Mouse (Mus musculus) heart, embryonic 12.5 days (tissue): ENCODE results near the gene 4930556J24Rik. TPM values are rescaled to one million over a fixed set of nuclear protein-coding genes. Genes with fewer than 3 reads are reported as not detected.
A peak's percentile ranks its signal among the peaks of the same experiment; 100 is the strongest.
"Not testable (repeated sequence)": the region's sequence is repeated elsewhere in the genome, so short reads cannot be mapped to it uniquely, and the experiment has no call there.

Experiments
- ATAC-seq: fragments of 200-750 bp; cut with Nextera tagmentation; 2 replicates; pipeline ENCODE4 v1.8.0; 2017; ENCODE audit warnings: moderate TSS enrichment, moderate library complexity; ENCODE audit not compliant: insufficient number of reproducible peaks, low FRiP score
- H3K27ac ChIP-seq: fragments of 300-500 bp; sonication (generic); 2 replicates; pipeline ENCODE4 v1.5.1; 2016; ENCODE audit warnings: mild to moderate bottlenecking, moderate library complexity; ENCODE audit not compliant: poor library complexity, severe bottlenecking
- H3K27me3 ChIP-seq: fragments of 300-500 bp; sonication (generic); replicated peaks from 2 replicates; pipeline ENCODE4 v1.6.1; 2016; ENCODE audit warnings: mild to moderate bottlenecking, moderate library complexity
- H3K36me3 ChIP-seq: fragments of 300-500 bp; sonication (generic); 2 replicates; pipeline ENCODE4 v1.6.1; 2016; ENCODE audit warnings: mild to moderate bottlenecking, moderate library complexity
- H3K4me1 ChIP-seq: fragments of 300-500 bp; sonication (generic); replicated peaks from 2 replicates; pipeline ENCODE4 v1.6.1; 2016; ENCODE audit warnings: mild to moderate bottlenecking
- H3K4me2 ChIP-seq: fragments of 300-500 bp; sonication (generic); 2 replicates; pipeline ENCODE4 v1.6.1; 2016; ENCODE audit warnings: mild to moderate bottlenecking, moderate library complexity
- H3K4me3 ChIP-seq: fragments of 300-500 bp; sonication (generic); 2 replicates; pipeline ENCODE4 v1.5.1; 2016; ENCODE audit warnings: mild to moderate bottlenecking
- H3K9ac ChIP-seq: fragments of 300-500 bp; sonication (generic); 2 replicates; pipeline ENCODE4 v1.6.1; 2016; ENCODE audit warnings: mild to moderate bottlenecking, moderate library complexity
- H3K9me3 ChIP-seq: fragments of 300-500 bp; sonication (generic); replicated peaks from 2 replicates; pipeline ENCODE4 v1.6.1; 2016; ENCODE audit warnings: mild to moderate bottlenecking, moderate library complexity
- WGBS: fragments of 180-500 bp; shearing (Covaris S2); methylation state at CpG from one replicate; pipeline ENCODE4 v1.1.7; 2016; 5-methylcytosine and 5-hydroxymethylcytosine counted together
- polyA plus RNA-seq: library from polyadenylated mRNA; unstranded; fragments of >200 nt; fragmentation: Nextera tagmentation; extraction: Ambion mirVana; gene quantifications from 2 replicates; pipeline ENCODE4 v1.2.1, GENCODE M21; 2016

Gene 4930556J24Rik
- polyA plus RNA-seq, 1 experiment from 2014 or later, result not detected

DNA sequence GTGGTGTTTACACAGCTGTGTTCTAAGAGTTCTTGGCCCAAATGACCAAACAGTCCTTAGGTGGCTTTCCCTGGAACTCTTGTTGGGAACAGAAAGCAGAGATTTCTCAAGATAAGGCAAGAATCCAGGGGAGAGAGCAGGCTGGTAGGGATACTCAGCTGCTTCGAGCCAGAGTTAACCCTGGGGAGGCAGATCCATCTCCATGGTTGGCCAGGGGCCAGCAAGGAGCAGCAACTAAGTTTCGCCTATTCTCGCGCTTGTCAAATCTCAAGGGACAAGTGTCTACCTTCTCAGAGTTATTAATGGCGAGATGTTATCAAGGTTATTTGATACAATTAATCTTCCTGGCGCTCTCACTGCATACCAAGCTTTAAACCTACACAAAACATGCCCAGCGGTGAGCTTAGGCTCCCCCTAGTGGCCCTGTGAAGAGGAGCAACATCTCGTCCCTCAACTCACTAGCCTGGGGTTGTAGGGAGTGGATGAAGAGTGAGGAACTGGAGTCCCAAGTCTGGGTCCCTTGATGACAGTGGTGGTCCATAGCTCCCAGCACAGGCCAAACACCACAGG lies 55.2 kb downstream of the 4930556J24Rik start:
- Histone ChIP-seq H3K9me3 (no peaks in the 10 kb centered on the region), H3K4me1 (peaks cover 4% of the 10 kb centered on the region; the same call in 1 of the 2 replicates), H3K27me3 (no peaks in the 10 kb centered on the region), H3K9ac (no peak overlapping the region), H3K4me3 (no peak overlapping the region), H3K27ac (no peak overlapping the region), H3K4me2 (no peak overlapping the region), H3K36me3 (peaks cover 60% of the 10 kb centered on the region)
- ATAC-seq, result peak; percentile 35; the same call in 1 of the 2 replicates
- WGBS, result 33% methylated on average over 8 of the region's 8 CpGs

DNA sequence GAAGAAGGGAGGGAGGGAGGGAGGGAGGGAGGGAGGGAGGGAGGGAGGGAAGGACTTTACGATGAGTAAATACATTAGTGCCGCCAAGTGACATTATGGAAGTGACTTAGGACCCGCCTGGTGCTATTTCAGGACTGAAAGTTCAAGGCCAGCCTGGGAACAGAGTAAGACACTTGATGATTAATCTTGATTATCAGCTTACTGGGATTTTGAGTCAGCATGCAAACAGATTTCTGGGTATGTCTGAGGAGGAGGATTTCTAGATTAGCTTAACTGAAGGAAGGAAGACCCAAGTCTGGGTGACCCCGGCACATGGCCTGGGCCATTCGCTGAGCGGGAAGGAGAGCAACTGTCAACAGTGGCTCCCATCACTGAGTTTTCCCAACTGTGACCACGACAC lies 56.1 kb downstream of the 4930556J24Rik start:
- H3K4me2 ChIP-seq, result no peak overlapping the region
- H3K36me3 ChIP-seq, result peaks cover 53% of the 10 kb centered on the region
- H3K4me1 ChIP-seq, result peaks cover 10% of the 10 kb centered on the region
- no peak overlapping the region for H3K27ac ChIP-seq
- H3K9ac ChIP-seq, result no peak overlapping the region
- WGBS, result 85% methylated on average over 7 of the region's 7 CpGs
- H3K27me3 ChIP-seq, result no peaks in the 10 kb centered on the region
- no peaks in the 10 kb centered on the region for H3K9me3 ChIP-seq
- H3K4me3 ChIP-seq, result no peak overlapping the region
- ATAC-seq, result no peak

- no peak overlapping the region for H3K4me3 ChIP-seq
- 56% methylated on average over 1 of the region's 1 CpGs for WGBS
- H3K4me2 ChIP-seq, result no peak overlapping the region
- peaks cover 35% of the 10 kb centered on the region for H3K36me3 ChIP-seq
- no peak overlapping the region for H3K27ac ChIP-seq
- H3K9me3 ChIP-seq, result no peaks in the 10 kb centered on the region
- H3K27me3 ChIP-seq, result no peaks in the 10 kb centered on the region
- H3K4me1 ChIP-seq, result peaks cover 13% of the 10 kb centered on the region
- no peak for ATAC-seq
- no peak overlapping the region for H3K9ac ChIP-seq
Observed at GRCm38 (mm10) chr11:3918738-3919137, 57.8 kb downstream of the 4930556J24Rik start.

GRCm38 (mm10) chr11:3914109-3914840 lies 62.3 kb downstream of the 4930556J24Rik start, which contains the start of gene Slc35e4:
Gene Slc35e4, minus strand, starts transcription at chr11:3914664.
- Histone ChIP-seq H3K9me3 (no peaks in the 10 kb centered on the region), H3K4me3 (peak within 1 kb of the TSS; percentile 68), H3K27me3 (no peaks in the 10 kb centered on the region), H3K36me3 (peaks cover 16% of the 10 kb centered on the region), H3K27ac (peak within 1 kb of the TSS; percentile 58), H3K9ac (peak within 1 kb of the TSS; percentile 76), H3K4me1 (peaks cover 45% of the 10 kb centered on the region), H3K4me2 (peak within 1 kb of the TSS; percentile 93)
- ATAC-seq, result peak; percentile 51
- under 1% methylated on average over 28 of the region's 28 CpGs for WGBS

DNA sequence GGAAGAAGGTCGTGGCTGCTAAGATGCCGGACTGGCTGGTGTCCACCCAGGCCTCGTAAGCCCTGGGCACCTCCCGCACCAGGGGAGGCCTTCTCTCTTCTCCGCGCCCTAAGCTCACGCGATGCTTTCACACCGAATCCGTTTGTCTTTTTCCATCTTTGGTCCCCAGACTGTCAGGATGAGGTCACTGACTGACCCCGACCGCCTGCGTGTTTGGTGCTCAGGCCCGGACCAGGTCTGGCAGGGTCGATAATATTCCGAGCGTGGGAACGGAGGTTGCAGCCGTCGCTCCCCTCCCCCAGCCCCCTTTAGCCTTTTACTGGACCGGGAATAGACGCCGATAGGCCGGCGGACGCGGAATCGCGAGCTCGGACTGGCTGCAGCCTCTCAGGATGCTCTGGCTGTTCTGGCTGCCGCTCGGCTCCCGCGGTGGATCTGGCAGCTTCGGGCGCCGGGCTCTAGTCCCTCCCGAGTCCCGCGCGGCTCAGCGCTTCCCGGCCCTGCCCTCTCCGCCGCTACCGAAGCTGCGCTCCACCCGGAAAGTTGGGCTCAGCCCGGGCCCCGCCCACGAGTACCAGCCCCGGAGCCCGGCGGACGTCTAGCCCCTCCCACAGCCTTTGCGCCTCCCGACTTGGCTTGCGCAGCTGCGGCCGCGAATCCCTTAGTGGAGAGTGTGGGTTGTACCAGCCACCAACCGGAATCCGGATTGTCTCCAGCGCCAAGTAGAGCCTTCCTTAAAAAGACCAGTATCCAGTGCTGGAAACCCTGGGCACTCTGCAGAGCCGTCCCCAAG lies 63.1 kb downstream of the 4930556J24Rik start:
- Histone ChIP-seq H3K9me3 (no peaks in the 10 kb centered on the region), H3K27me3 (no peaks in the 10 kb centered on the region), H3K4me2 (peak overlapping the region; percentile 93), H3K36me3 (peaks cover 10% of the 10 kb centered on the region), H3K4me1 (peaks cover 45% of the 10 kb centered on the region), H3K9ac (peak overlapping the region; percentile 76), H3K4me3 (peak overlapping the region; percentile 68), H3K27ac (peak overlapping the region; percentile 58)
- under 1% methylated on average over 65 of the region's 65 CpGs for WGBS
- ATAC-seq, result peak; percentile 87

GRCm38 (mm10) chr11:3912875-3913271 lies 63.7 kb downstream of the 4930556J24Rik start:
- no peak overlapping the region for H3K27ac ChIP-seq
- peaks cover 10% of the 10 kb centered on the region for H3K36me3 ChIP-seq
- peak; percentile 1; the same call in 1 of the 2 replicates for ATAC-seq
- no peaks in the 10 kb centered on the region for H3K9me3 ChIP-seq
- H3K4me3 ChIP-seq, result peak overlapping the region; percentile 68
- peak overlapping the region; percentile 93 for H3K4me2 ChIP-seq
- H3K27me3 ChIP-seq, result no peaks in the 10 kb centered on the region
- H3K4me1 ChIP-seq, result peaks cover 45% of the 10 kb centered on the region
- WGBS, result 1% methylated on average over 16 of the region's 16 CpGs
- H3K9ac ChIP-seq, result peak overlapping the region; percentile 76

GRCm38 (mm10) chr11:3912100-3912874 lies 64.3 kb downstream of the 4930556J24Rik start:
- peak overlapping the region; percentile 68 for H3K4me3 ChIP-seq
- H3K4me1 ChIP-seq, result peaks cover 45% of the 10 kb centered on the region
- H3K27me3 ChIP-seq, result no peaks in the 10 kb centered on the region
- no peak overlapping the region for H3K27ac ChIP-seq
- peak overlapping the region; percentile 93 for H3K4me2 ChIP-seq
- no peaks in the 10 kb centered on the region for H3K9me3 ChIP-seq
- H3K9ac ChIP-seq, result peak overlapping the region; percentile 76; the same call in 1 of the 2 replicates
- WGBS, result 23% methylated on average over 19 of the region's 19 CpGs
- no peak for ATAC-seq
- peaks cover 11% of the 10 kb centered on the region for H3K36me3 ChIP-seq

DNA sequence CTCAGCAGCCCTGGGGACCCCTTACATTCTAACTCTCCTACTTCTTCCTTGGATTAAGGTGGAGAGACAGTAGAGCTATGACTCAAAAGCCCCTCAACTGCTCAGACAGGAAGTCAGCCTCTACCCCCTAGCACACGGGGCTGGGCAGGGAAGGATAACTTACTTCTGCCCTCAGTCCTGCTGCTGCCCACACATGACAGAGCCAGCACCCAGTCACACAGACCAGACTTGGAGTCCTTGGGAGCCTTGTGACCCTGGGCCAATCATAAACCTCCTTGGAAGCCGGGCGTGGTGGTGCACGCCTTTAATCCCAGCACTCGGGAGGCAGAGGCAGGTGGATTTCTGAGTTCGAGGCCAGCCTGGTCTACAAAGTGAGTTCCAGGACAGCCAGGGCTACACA lies 65.1 kb downstream of the 4930556J24Rik start:
- not testable (repeated sequence) for H3K9me3 ChIP-seq, H3K4me3 ChIP-seq, H3K27me3 ChIP-seq, ATAC-seq
- WGBS, result 84% methylated on average over 6 of the region's 6 CpGs
- Histone ChIP-seq H3K4me2 (peak overlapping the region; percentile 93), H3K36me3 (peaks cover 11% of the 10 kb centered on the region), H3K4me1 (peaks cover 41% of the 10 kb centered on the region), H3K27ac (peak overlapping the region; percentile 46; the same call in 1 of the 2 replicates), H3K9ac (0 out of 2 replicates have a peak overlapping the region, but pooled peaks have one; percentile 7)

DNA sequence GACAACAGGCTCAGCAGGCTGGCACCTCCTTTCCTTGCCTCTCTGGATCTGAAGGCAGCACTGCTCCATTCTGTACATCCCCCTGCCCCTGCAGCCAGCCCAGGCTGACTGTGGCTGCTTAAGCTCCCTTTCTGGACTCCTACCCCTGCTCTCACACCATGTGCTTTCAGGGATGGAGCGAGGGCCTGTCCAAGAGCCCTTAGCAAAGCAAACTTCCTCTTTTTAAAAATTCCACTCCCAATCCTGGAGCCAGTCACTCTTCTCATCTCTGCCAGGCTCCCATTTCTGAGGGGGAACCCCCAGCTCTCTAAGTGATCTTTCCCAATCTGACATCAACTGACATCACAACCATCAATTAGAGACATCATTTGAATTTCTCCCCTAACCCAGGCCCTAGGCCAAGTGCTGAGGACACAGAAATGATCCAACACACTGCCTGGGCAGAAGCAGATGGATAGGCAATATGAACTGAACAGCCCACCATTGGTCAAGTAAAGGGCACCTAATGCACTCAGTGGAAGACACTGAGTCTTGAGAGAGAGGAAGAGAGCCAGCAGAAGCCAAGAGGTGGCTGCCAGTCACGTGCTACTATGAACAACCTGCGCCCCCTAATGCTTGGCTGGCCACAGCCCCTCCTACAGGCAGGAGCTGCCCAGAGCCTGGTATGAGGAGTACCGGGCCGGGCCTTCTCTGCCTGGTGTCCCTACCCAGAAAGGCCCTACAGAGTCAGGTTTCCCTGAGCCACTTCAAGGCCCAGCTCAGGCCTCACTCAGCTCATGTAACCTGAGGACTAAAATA lies 65.9 kb downstream of the 4930556J24Rik start:
- peak overlapping the region; percentile 2; the same call in 1 of the 2 replicates for H3K4me3 ChIP-seq
- no peaks in the 10 kb centered on the region for H3K9me3 ChIP-seq
- H3K27me3 ChIP-seq, result no peaks in the 10 kb centered on the region
- H3K4me1 ChIP-seq, result peaks cover 35% of the 10 kb centered on the region
- peak overlapping the region; percentile 93 for H3K4me2 ChIP-seq
- H3K27ac ChIP-seq, result peak overlapping the region; percentile 46; the same call in 1 of the 2 replicates
- 0 out of 2 replicates have a peak overlapping the region, but pooled peaks have one; percentile 7 for H3K9ac ChIP-seq
- peaks cover 11% of the 10 kb centered on the region for H3K36me3 ChIP-seq
- ATAC-seq, result no peak
- WGBS, result 44% methylated on average over 5 of the region's 5 CpGs

DNA sequence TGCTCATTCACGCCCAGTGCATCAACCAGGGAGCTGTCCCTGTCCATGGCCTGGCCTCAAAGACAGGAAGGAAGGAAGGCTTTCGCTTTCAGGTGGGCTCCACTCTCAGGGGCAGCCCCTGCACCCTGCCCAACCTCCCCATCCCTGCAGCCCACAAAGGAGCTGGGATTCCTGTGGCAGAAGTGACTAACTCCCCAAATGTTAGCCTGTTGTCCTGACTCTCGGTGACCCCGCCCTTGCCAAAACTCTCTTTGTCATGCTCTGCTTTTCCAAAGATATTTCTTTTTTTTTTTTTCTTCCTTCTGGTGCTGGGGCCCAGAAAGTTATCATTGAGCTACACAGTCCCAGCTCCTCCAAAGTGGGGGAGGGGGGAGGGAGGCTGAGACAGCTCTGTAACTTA lies 67.3 kb downstream of the 4930556J24Rik start:
- Histone ChIP-seq H3K27ac (no peak overlapping the region), H3K4me2 (no peak overlapping the region), H3K27me3 (no peaks in the 10 kb centered on the region), H3K9ac (no peak overlapping the region), H3K36me3 (peaks cover 11% of the 10 kb centered on the region), H3K9me3 (no peaks in the 10 kb centered on the region), H3K4me1 (peaks cover 32% of the 10 kb centered on the region), H3K4me3 (no peak overlapping the region)
- WGBS, result 77% methylated on average over 4 of the region's 4 CpGs
- ATAC-seq, result no peak
